Mouse (Mus musculus) midbrain, embryonic 12.5 days (tissue): ENCODE measurements around the gene Tmem51. TPM values are rescaled to one million over a fixed set of nuclear protein-coding genes. Genes with fewer than 3 reads are reported as not detected.

Experiments used
- ATAC-seq: fragments of 200-750 bp; cut with Nextera tagmentation; 2 replicates; pipeline ENCODE4 v1.8.0; 2017; ENCODE audit warnings: low read depth, moderate TSS enrichment, moderate library complexity; ENCODE audit not compliant: low FRiP score
- H3K27ac ChIP-seq: fragments of 300-500 bp; sonication (generic); replicated peaks from 2 replicates; pipeline ENCODE4 v1.5.1; 2016; ENCODE audit warnings: mild to moderate bottlenecking
- H3K27me3 ChIP-seq: fragments of 300-500 bp; sonication (generic); 2 replicates; pipeline ENCODE4 v1.6.1; 2016; ENCODE audit warnings: mild to moderate bottlenecking
- H3K36me3 ChIP-seq: fragments of 300-500 bp; sonication (generic); 2 replicates; pipeline ENCODE4 v1.6.1; 2016
- H3K4me1 ChIP-seq: fragments of 300-500 bp; sonication (generic); 2 replicates; pipeline ENCODE4 v1.6.1; 2016
- H3K4me2 ChIP-seq: fragments of 300-500 bp; sonication (generic); replicated peaks from 2 replicates; pipeline ENCODE4 v1.6.1; 2016; ENCODE audit warnings: mild to moderate bottlenecking, moderate library complexity
- H3K4me3 ChIP-seq: fragments of 300-500 bp; sonication (generic); 2 replicates; pipeline ENCODE4 v1.5.1; 2016; ENCODE audit warnings: mild to moderate bottlenecking
- H3K9ac ChIP-seq: fragments of 300-500 bp; sonication (generic); replicated peaks from 2 replicates; pipeline ENCODE4 v1.6.1; 2016; ENCODE audit warnings: mild to moderate bottlenecking, moderate library complexity
- H3K9me3 ChIP-seq: fragments of 300-500 bp; sonication (generic); 2 replicates; pipeline ENCODE4 v1.6.1; 2016; ENCODE audit warnings: mild to moderate bottlenecking
- WGBS: fragments of 180-500 bp; shearing (Covaris S2); methylation state at CpG from one replicate; pipeline ENCODE4 v1.1.7; 2016; 5-methylcytosine and 5-hydroxymethylcytosine counted together
- polyA plus RNA-seq: library from polyadenylated mRNA; unstranded; fragments of >200 nt; fragmentation: Nextera tagmentation; extraction: Ambion mirVana; gene quantifications from 2 replicates; pipeline ENCODE4 v1.2.1, GENCODE M21; 2016

The Tmem51 gene
- polyA plus RNA-seq, 1 experiment from 2014 or later, result 10.9 TPM

- H3K9ac ChIP-seq, result no peak overlapping the region
- H3K4me2 ChIP-seq, result no peak overlapping the region
- peaks cover 37% of the 10 kb centered on the region for H3K27me3 ChIP-seq
- 49% methylated on average over 4 of the region's 4 CpGs for WGBS
- H3K27ac ChIP-seq, result no peak overlapping the region
- peaks cover 16% of the 10 kb centered on the region for H3K4me1 ChIP-seq
- no peak for ATAC-seq
- H3K4me3 ChIP-seq, result no peak overlapping the region
- no peaks in the 10 kb centered on the region for H3K9me3 ChIP-seq
- H3K36me3 ChIP-seq, result no peaks in the 10 kb centered on the region
Measured at GRCm38 (mm10) chr4:142066576-142066975, 17.5 kb downstream of the Tmem51 start.

- Histone ChIP-seq H3K4me1 (peaks cover 16% of the 10 kb centered on the region), H3K27ac (no peak overlapping the region)
Measured at GRCm38 (mm10) chr4:142065835-142066234, 18.3 kb downstream of the Tmem51 start.

GRCm38 (mm10) chr4:142065270-142065669 is 18.8 kb downstream of the Tmem51 start:
- Histone ChIP-seq H3K4me1 (peaks cover 16% of the 10 kb centered on the region), H3K36me3 (no peaks in the 10 kb centered on the region)
- ATAC-seq, result no peak

More at GRCm38 (mm10) chr4:142065835-142066234, 18.3 kb downstream of the Tmem51 start:
- 82% methylated on average over 6 of the region's 6 CpGs for WGBS
- H3K27me3 ChIP-seq, result peaks cover 31% of the 10 kb centered on the region
- H3K9me3 ChIP-seq, result no peaks in the 10 kb centered on the region
- no peak for ATAC-seq
- no peak overlapping the region for H3K9ac ChIP-seq
- H3K4me2 ChIP-seq, result no peak overlapping the region
- no peak overlapping the region for H3K4me3 ChIP-seq
- no peaks in the 10 kb centered on the region for H3K36me3 ChIP-seq

GRCm38 (mm10) chr4:142064582-142065228 is 19.4 kb downstream of the Tmem51 start:
- Histone ChIP-seq H3K4me2 (no peak overlapping the region), H3K4me3 (no peak overlapping the region), H3K27ac (no peak overlapping the region), H3K9ac (no peak overlapping the region), H3K36me3 (no peaks in the 10 kb centered on the region), H3K4me1 (peaks cover 16% of the 10 kb centered on the region), H3K27me3 (peaks cover 24% of the 10 kb centered on the region; the same call in 1 of the 2 replicates), H3K9me3 (no peaks in the 10 kb centered on the region)
- ATAC-seq, result no peak
- WGBS, result 90% methylated on average over 11 of the region's 11 CpGs

More at GRCm38 (mm10) chr4:142065270-142065669, 18.8 kb downstream of the Tmem51 start:
- H3K9ac ChIP-seq, result no peak overlapping the region
- no peaks in the 10 kb centered on the region for H3K9me3 ChIP-seq
- H3K27me3 ChIP-seq, result peaks cover 26% of the 10 kb centered on the region
- H3K27ac ChIP-seq, result no peak overlapping the region
- H3K4me2 ChIP-seq, result no peak overlapping the region
- no peak overlapping the region for H3K4me3 ChIP-seq
- WGBS, result 74% methylated on average over 8 of the region's 8 CpGs

GRCm38 (mm10) chr4:142063057-142063534 is 21.0 kb downstream of the Tmem51 start:
- H3K9me3 ChIP-seq, result no peaks in the 10 kb centered on the region
- ATAC-seq, result no peak
- H3K4me1 ChIP-seq, result peaks cover 8% of the 10 kb centered on the region
- no peak overlapping the region for H3K4me3 ChIP-seq
- H3K36me3 ChIP-seq, result no peaks in the 10 kb centered on the region
- 87% methylated on average over 8 of the region's 8 CpGs for WGBS
- no peak overlapping the region for H3K9ac ChIP-seq
- peaks cover 15% of the 10 kb centered on the region; the same call in 1 of the 2 replicates for H3K27me3 ChIP-seq
- no peak overlapping the region for H3K4me2 ChIP-seq
- no peak overlapping the region for H3K27ac ChIP-seq

- no peak for ATAC-seq
- Histone ChIP-seq H3K4me3 (no peak overlapping the region), H3K4me2 (no peak overlapping the region), H3K36me3 (no peaks in the 10 kb centered on the region), H3K27me3 (peaks cover 11% of the 10 kb centered on the region; the same call in 1 of the 2 replicates), H3K9me3 (no peaks in the 10 kb centered on the region), H3K27ac (no peak overlapping the region), H3K9ac (no peak overlapping the region), H3K4me1 (peaks cover 6% of the 10 kb centered on the region)
- WGBS, result 80% methylated on average over 23 of the region's 23 CpGs
Measured at GRCm38 (mm10) chr4:142061485-142062240, 22.4 kb downstream of the Tmem51 start.

GRCm38 (mm10) chr4:142060455-142061378 is 23.4 kb downstream of the Tmem51 start:
- H3K27ac ChIP-seq, result no peak overlapping the region
- H3K9ac ChIP-seq, result no peak overlapping the region
- WGBS, result 61% methylated on average over 18 of the region's 18 CpGs
- H3K4me1 ChIP-seq, result no peaks in the 10 kb centered on the region
- H3K9me3 ChIP-seq, result no peaks in the 10 kb centered on the region
- no peak for ATAC-seq
- peaks cover 11% of the 10 kb centered on the region; the same call in 1 of the 2 replicates for H3K27me3 ChIP-seq
- H3K4me2 ChIP-seq, result no peak overlapping the region
- H3K36me3 ChIP-seq, result no peaks in the 10 kb centered on the region
- H3K4me3 ChIP-seq, result no peak overlapping the region

- Histone ChIP-seq H3K4me1 (no peaks in the 10 kb centered on the region), H3K27ac (no peak overlapping the region), H3K4me3 (no peak overlapping the region), H3K4me2 (no peak overlapping the region), H3K36me3 (no peaks in the 10 kb centered on the region), H3K9me3 (no peaks in the 10 kb centered on the region), H3K27me3 (peaks cover 11% of the 10 kb centered on the region; the same call in 1 of the 2 replicates), H3K9ac (no peak overlapping the region)
- 87% methylated on average over 8 of the region's 8 CpGs for WGBS
- no peak for ATAC-seq
Measured at GRCm38 (mm10) chr4:142059841-142060193, 24.3 kb downstream of the Tmem51 start.

- no peaks in the 10 kb centered on the region for H3K36me3 ChIP-seq
- WGBS, result 78% methylated on average over 13 of the region's 13 CpGs
- no peak overlapping the region for H3K4me3 ChIP-seq
- H3K27ac ChIP-seq, result no peak overlapping the region
- no peak overlapping the region for H3K9ac ChIP-seq
- H3K4me2 ChIP-seq, result no peak overlapping the region
- H3K27me3 ChIP-seq, result peaks cover 10% of the 10 kb centered on the region; the same call in 1 of the 2 replicates
- no peak for ATAC-seq
- no peaks in the 10 kb centered on the region for H3K4me1 ChIP-seq
- no peaks in the 10 kb centered on the region for H3K9me3 ChIP-seq
Measured at GRCm38 (mm10) chr4:142059113-142059840, 24.8 kb downstream of the Tmem51 start.

- 82% methylated on average over 22 of the region's 22 CpGs for WGBS
- no peak overlapping the region for H3K4me2 ChIP-seq
- no peak overlapping the region for H3K9ac ChIP-seq
- H3K36me3 ChIP-seq, result no peaks in the 10 kb centered on the region
- H3K4me3 ChIP-seq, result no peak overlapping the region
- no peak for ATAC-seq
- no peaks in the 10 kb centered on the region for H3K4me1 ChIP-seq
- no peak overlapping the region for H3K27ac ChIP-seq
- H3K9me3 ChIP-seq, result no peaks in the 10 kb centered on the region
- H3K27me3 ChIP-seq, result 0 out of 2 replicates have a peak, but pooled peaks cover 2% of the 10 kb centered on the region
Measured at GRCm38 (mm10) chr4:142057529-142058216, 26.4 kb downstream of the Tmem51 start.

- no peak overlapping the region for H3K4me2 ChIP-seq
- no peak overlapping the region for H3K4me3 ChIP-seq
- no peaks in the 10 kb centered on the region for H3K4me1 ChIP-seq
- ATAC-seq, result no peak
- H3K9me3 ChIP-seq, result no peaks in the 10 kb centered on the region
- WGBS, result 92% methylated on average over 8 of the region's 8 CpGs
- H3K36me3 ChIP-seq, result no peaks in the 10 kb centered on the region
- H3K27me3 ChIP-seq, result no peaks in the 10 kb centered on the region
- H3K27ac ChIP-seq, result no peak overlapping the region
- H3K9ac ChIP-seq, result no peak overlapping the region
Measured at GRCm38 (mm10) chr4:142055600-142055999, 28.5 kb downstream of the Tmem51 start.
